Mouse (Mus musculus) bone marrow macrophage, adult 2 months (primary cell): ENCODE measurements around the gene Cdkl1.

ENCODE experiments used
- CTCF ChIP-seq: IDR thresholded peaks from 2 replicates; pipeline ENCODE4 v1.5.1; 2012; ENCODE audit warnings: low read depth, mild to moderate bottlenecking, low read length, moderate library complexity
- POLR2A ChIP-seq: IDR thresholded peaks from 2 replicates; pipeline ENCODE4 v1.6.1; 2012; ENCODE audit warnings: mild to moderate bottlenecking, low read depth, low read length, borderline replicate concordance

GRCm38 (mm10) chr12:69756015-69756414, 35.1 kb downstream of the Cdkl1 start:
- TF ChIP-seq CTCF = no peak
- no peak for TF ChIP-seq POLR2A
